Mouse (Mus musculus) limb, embryonic 12.5 days (tissue): ENCODE data around the gene Slc35g2. TPM values are rescaled to one million over a fixed set of nuclear protein-coding genes. Genes with fewer than 3 reads are reported as not detected.

ENCODE experiments used
- ATAC-seq: fragments of 200-750 bp; cut with Nextera tagmentation; 2 replicates; pipeline ENCODE4 v1.8.0; 2017; ENCODE audit warnings: low read depth, moderate TSS enrichment; ENCODE audit not compliant: insufficient number of reproducible peaks, insufficient read depth, low FRiP score, low TSS enrichment
- H3K27ac ChIP-seq: fragments of 300-500 bp; sonication (generic); 2 replicates; pipeline ENCODE4 v1.5.1; 2016; ENCODE audit warnings: mild to moderate bottlenecking, moderate library complexity
- H3K27me3 ChIP-seq: fragments of 300-500 bp; sonication (generic); 2 replicates; pipeline ENCODE4 v1.6.1; 2016; ENCODE audit warnings: mild to moderate bottlenecking, moderate library complexity
- H3K36me3 ChIP-seq: fragments of 300-500 bp; sonication (generic); 2 replicates; pipeline ENCODE4 v1.6.1; 2016; ENCODE audit warnings: mild to moderate bottlenecking, moderate library complexity
- H3K4me1 ChIP-seq: fragments of 300-500 bp; sonication (generic); replicated peaks from 2 replicates; pipeline ENCODE4 v1.6.1; 2016
- H3K4me2 ChIP-seq: fragments of 300-500 bp; sonication (generic); 2 replicates; pipeline ENCODE4 v1.6.1; 2016; ENCODE audit warnings: mild to moderate bottlenecking, moderate library complexity
- H3K4me3 ChIP-seq: fragments of 300-500 bp; sonication (generic); replicated peaks from 2 replicates; pipeline ENCODE4 v1.5.1; 2016; ENCODE audit warnings: mild to moderate bottlenecking
- H3K9ac ChIP-seq: fragments of 300-500 bp; sonication (generic); replicated peaks from 2 replicates; pipeline ENCODE4 v1.6.1; 2016; ENCODE audit warnings: mild to moderate bottlenecking, moderate library complexity
- H3K9me3 ChIP-seq: fragments of 300-500 bp; sonication (generic); 2 replicates; pipeline ENCODE4 v1.6.1; 2016; ENCODE audit warnings: mild to moderate bottlenecking, moderate library complexity
- WGBS: fragments of 180-500 bp; shearing (Covaris S2); methylation state at CpG from one replicate; pipeline ENCODE4 v1.1.7; 2016; 5-methylcytosine and 5-hydroxymethylcytosine counted together
- polyA plus RNA-seq: library from polyadenylated mRNA; unstranded; fragments of >200 nt; fragmentation: Nextera tagmentation; extraction: Ambion mirVana; gene quantifications from 2 replicates; pipeline ENCODE4 v1.2.1, GENCODE M21; 2016

Gene Slc35g2
- polyA plus RNA-seq, 1 experiment from 2014 or later: 2.9 TPM

DNA sequence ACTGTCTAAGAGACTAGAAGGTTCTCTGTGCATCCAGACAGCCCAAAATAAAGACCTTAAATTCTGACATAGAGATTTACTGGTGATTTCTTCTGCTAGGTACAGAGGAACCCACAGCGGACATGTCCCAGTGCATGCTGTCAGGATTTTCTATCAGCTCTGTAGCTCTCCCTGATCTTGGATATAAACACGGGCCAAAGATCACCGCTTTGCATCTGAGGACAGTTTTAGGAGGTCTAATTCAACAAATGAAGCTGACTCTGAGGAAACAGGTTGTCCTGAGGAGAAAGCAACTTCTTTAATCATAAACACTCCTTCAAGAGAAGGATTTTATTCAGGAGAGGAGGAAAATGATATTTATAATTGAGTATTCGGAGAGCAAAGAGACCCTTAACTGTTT, 13.1 kb upstream of the Slc35g2 start:
- no peak for ATAC-seq
- Histone ChIP-seq H3K4me2 (no peak overlapping the region), H3K36me3 (no peaks in the 10 kb centered on the region), H3K9ac (no peak overlapping the region), H3K4me1 (peaks cover 14% of the 10 kb centered on the region), H3K27ac (no peak overlapping the region), H3K27me3 (no peaks in the 10 kb centered on the region), H3K9me3 (no peaks in the 10 kb centered on the region), H3K4me3 (no peak overlapping the region)
- WGBS: 89% methylated on average over 4 of the region's 4 CpGs

DNA sequence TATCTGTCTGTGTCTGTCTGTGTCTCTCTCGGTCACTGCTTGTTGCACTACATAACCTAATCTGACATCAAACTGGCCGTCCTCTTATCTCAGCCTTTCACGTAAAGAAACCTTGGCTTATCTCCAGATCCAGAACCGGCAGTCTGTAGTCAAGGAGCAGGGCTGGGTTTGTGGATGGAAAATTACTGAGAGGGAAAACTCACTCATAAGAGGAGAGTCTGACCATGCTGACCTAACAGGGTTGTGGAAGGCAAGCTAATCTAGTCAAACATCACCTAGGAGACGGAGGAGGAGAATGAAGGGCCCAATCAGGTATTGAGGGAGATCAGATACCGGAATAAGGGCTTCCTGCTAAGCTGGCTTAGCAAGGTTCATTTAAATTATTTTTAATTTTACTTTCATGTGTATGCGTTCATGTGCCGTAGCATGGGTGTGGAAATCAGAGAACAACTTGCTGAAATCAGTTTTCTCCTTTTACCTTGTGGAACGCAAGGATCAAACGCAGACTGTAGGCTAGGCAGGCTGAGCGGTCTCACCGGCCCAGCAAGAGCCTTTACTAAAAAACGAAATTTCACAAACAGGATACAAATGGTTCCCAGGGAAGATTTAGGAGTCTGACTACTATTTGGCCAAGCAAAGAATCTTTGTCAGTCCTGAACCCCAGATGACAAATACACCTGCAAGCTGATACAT, 12.1 kb upstream of the Slc35g2 start:
- no peak for ATAC-seq
- Histone ChIP-seq H3K4me1 (peaks cover 14% of the 10 kb centered on the region), H3K36me3 (no peaks in the 10 kb centered on the region), H3K4me2 (no peak overlapping the region), H3K4me3 (no peak overlapping the region), H3K9me3 (no peaks in the 10 kb centered on the region), H3K9ac (no peak overlapping the region), H3K27me3 (no peaks in the 10 kb centered on the region), H3K27ac (no peak overlapping the region)
- WGBS: 77% methylated on average over 13 of the region's 13 CpGs

DNA sequence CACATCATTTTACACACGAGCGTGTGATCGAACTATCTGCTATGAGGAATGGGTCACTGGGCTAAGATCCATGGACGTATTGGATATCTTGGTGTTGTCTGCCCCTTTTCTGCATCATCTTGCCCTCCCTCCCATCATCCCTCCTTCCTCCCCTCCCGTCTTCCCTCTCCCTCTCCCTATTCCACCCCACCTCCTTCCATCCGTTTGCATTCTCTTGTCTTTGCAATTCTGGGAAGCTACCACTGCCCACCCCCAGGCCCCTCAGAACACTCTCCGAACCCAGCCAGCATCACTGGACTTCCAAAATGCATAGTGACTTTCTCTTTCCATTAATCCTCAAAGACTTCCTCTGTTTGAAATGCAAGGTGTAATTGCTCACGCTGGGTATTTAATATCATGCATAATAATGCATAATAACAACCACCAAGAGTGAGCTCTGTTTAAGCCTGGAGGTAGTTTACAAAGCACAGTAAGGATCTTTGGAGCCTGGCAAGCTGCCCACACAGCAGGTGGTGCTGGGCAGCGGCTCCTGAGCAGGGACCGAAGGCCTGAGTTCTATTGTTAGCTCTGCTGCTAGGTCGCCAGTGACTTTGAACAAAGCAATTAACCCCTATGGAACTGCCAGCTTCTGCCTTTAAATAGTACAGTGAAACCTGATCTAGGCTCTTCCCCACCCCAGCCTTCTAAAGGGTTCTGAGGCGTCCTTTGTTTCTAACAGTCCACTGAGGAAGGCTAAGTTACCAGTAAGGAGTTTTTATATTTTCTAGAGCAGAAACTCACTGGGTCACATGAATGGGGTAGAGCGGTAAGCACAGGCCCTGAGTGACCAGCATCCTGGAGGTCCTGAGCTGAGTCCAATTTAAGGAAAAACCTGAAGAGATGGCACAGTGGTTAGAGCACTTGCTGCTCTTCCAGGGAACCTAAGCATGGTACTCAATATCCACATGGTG, 10.9 kb upstream of the Slc35g2 start:
- Histone ChIP-seq H3K27me3 (no peaks in the 10 kb centered on the region), H3K9me3 (no peaks in the 10 kb centered on the region), H3K4me2 (no peak overlapping the region), H3K27ac (peak overlapping the region; percentile 50; the same call in 1 of the 2 replicates), H3K4me1 (peaks cover 14% of the 10 kb centered on the region), H3K4me3 (no peak overlapping the region), H3K9ac (no peak overlapping the region), H3K36me3 (no peaks in the 10 kb centered on the region)
- peak; percentile 70; the same call in 1 of the 2 replicates for ATAC-seq
- WGBS: 38% methylated on average over 13 of the region's 13 CpGs

DNA sequence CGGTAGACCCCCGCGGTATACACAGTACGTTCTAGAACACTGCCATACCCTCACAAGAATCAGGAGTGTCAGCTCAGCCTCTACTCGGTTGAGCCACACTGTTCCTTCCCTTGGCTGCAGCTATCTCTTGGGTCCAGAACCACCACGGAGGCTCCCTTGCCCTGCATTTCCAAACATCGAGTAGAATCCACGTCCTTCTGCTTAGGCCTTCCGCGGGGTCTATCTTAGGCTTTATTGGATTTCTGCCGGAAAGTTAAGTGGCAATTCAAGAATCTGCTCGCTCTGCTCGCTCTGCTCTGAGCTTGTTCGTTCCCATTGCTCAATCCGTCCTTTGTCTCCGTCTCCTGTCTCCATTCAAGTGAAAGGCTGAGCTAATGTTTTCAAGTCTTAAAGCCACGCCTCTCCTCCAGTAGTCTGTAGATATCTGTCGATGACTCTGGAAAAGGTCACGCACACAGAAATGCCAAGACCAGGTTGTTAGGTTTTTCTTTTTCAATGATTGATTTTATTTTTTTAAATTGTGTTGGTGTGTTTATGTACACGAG, 9.4 kb upstream of the Slc35g2 start:
- no peaks in the 10 kb centered on the region for H3K9me3 ChIP-seq
- H3K27ac ChIP-seq: no peak overlapping the region
- WGBS: 79% methylated on average over 20 of the region's 20 CpGs
- ATAC-seq: no peak
- H3K4me1 ChIP-seq: peaks cover 14% of the 10 kb centered on the region
- no peaks in the 10 kb centered on the region for H3K36me3 ChIP-seq
- no peaks in the 10 kb centered on the region for H3K27me3 ChIP-seq
- H3K9ac ChIP-seq: no peak overlapping the region
- H3K4me3 ChIP-seq: no peak overlapping the region
- H3K4me2 ChIP-seq: no peak overlapping the region

DNA sequence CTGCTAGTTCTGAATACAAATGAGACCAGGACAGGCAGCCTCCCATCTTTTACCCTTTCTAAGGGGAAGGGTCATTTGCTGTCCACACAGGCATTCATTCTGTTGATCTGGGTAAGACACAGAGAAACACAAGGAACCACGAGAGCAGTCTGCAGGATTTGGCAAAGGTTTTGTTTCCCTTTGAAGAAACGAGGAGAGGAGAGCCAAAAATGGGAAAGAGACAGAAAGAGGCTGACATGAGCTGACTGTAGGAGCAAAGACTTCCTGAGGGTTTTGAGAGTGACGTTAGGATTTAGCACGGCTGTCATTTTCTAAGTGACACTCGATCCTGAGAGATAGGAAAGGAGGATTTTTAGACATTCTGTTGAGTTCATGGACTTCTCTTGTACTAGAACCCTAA, 3.1 kb upstream of the Slc35g2 start:
- Histone ChIP-seq H3K27me3 (peaks cover 32% of the 10 kb centered on the region), H3K27ac (no peak overlapping the region), H3K36me3 (no peaks in the 10 kb centered on the region), H3K4me1 (peaks cover 9% of the 10 kb centered on the region; the same call in 1 of the 2 replicates), H3K9me3 (no peaks in the 10 kb centered on the region), H3K4me2 (no peak overlapping the region), H3K4me3 (no peak overlapping the region), H3K9ac (no peak overlapping the region)
- no peak for ATAC-seq
- WGBS: 65% methylated on average over 5 of the region's 5 CpGs

DNA sequence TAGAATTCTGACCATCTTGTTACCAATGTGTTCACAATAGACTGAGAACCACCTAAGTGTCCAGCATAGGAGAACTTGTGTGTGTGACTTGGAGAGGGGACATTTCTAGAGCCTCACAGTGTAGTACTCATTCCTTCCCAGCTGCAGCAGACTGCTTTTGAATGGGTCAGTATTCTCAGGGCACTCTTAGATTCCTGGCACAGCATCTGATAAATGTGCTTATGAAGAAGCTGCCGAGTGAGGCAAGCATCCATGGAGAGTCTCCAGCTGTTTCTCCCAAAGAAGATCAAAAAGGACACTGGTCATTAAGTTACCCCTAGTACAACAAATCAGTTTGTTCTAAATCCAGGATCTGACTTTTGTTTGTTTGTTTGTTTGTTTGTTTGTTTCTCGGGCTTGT, 2.4 kb upstream of the Slc35g2 start:
- ATAC-seq: no peak
- no peak overlapping the region for H3K27ac ChIP-seq
- no peak overlapping the region for H3K4me2 ChIP-seq
- H3K27me3 ChIP-seq: peaks cover 37% of the 10 kb centered on the region
- H3K4me3 ChIP-seq: no peak overlapping the region
- WGBS: 73% methylated on average over 2 of the region's 2 CpGs
- H3K9ac ChIP-seq: no peak overlapping the region
- H3K9me3 ChIP-seq: no peaks in the 10 kb centered on the region
- no peaks in the 10 kb centered on the region for H3K36me3 ChIP-seq
- peaks cover 9% of the 10 kb centered on the region; the same call in 1 of the 2 replicates for H3K4me1 ChIP-seq

DNA sequence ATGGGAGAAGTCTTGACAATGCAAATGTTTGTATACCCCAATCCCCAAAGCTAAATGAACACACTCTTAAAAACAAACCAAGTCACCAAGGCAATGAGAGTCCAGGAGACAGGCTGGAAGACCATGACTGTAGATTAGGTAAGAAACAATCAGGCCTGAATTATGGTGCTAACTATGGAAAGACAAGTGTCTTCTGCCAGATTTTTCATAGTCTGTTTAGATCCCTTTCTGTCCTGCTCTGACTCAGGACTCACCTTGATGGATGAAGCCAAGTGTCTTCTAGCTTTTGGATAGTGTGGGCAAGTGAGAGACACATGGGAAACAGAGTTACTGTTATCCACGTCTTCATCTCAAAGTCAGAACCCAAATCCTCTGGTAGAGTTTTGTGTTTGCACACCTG, 621 bp upstream of the Slc35g2 start:
- Histone ChIP-seq H3K4me2 (peak overlapping the region; percentile 87), H3K9me3 (no peaks in the 10 kb centered on the region), H3K9ac (no peak overlapping the region), H3K27me3 (peaks cover 40% of the 10 kb centered on the region), H3K4me3 (peak overlapping the region; percentile 64), H3K27ac (no peak overlapping the region), H3K36me3 (no peaks in the 10 kb centered on the region), H3K4me1 (peaks cover 9% of the 10 kb centered on the region; the same call in 1 of the 2 replicates)
- 96% methylated on average over 1 of the region's 1 CpGs for WGBS
- ATAC-seq: no peak

DNA sequence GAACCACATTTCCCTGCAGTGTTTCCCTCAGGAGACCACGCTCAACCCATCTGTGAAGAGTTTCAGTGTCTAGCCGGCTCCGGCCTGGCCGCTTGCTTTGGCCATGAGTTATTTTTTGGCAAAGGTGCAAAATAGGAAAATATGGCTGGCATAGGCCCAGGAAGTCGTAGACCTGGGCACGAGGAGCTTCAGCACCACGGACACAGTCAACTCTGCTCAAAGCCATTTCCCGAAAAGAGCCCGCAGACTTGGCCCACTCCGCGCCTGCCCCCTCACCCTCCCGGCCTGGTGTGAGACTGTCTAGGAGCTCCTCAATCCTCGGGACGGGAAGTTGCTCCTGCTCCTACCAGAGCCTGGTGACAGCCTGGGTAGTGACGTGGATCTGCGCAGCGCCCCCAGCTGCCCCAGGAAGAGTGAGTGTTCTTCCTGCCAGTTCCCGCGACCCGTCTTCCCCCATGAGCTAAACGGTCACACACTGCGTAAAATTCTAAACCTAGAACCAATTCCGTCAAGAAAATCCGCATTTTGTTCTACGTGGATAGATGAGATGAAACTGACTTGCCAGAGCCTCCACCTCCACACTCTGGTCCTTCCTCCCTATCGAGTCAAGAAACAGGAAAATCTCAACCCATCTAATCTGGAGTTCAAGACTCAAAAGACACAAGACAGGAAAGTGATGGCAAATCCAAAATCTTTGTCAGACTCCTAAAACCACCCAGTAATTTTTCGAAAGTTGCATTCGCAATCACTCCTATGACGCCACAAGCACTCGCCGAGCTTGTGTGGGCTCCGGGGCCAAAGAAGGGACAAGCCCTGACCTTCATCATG, 878 bp downstream of the Slc35g2 start:
- no peak for ATAC-seq
- Histone ChIP-seq H3K9ac (peak overlapping the region; percentile 66), H3K9me3 (no peaks in the 10 kb centered on the region), H3K4me1 (peaks cover 9% of the 10 kb centered on the region; the same call in 1 of the 2 replicates), H3K4me3 (peak overlapping the region; percentile 64), H3K4me2 (peak overlapping the region; percentile 87), H3K27ac (no peak overlapping the region), H3K36me3 (no peaks in the 10 kb centered on the region), H3K27me3 (peaks cover 45% of the 10 kb centered on the region)
- 10% methylated on average over 32 of the region's 32 CpGs for WGBS

DNA sequence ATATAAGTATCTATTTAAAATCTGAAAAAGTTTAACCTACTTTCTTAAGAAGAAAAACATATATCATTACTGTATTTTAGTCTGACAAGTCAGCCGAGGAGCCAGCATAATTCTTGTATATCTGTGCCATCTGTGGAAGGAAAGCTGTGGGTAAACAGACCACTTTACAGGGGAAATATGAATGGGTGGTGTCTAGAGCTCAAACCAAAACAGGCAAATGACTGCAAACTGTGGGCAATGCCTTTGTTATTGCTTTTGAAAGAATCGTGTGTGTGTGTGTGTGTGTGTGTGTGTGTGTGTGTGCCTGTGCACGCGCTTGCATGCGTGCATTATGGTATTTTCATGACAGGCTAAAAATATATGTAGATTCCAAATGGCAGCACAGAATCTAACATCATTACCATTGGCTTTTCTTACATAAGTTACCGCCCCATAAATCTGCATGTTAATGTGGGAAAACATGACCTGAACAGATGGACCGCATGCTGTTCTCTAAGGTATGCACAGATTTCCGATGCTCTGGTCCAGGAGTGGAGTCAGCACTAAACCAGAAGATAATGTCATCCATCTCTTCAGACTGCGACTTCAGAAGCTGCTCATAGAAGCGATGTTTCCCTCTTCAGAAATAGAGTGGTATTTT, 10.5 kb downstream of the Slc35g2 start:
- WGBS: 89% methylated on average over 10 of the region's 10 CpGs
- H3K27me3 ChIP-seq: peaks cover 8% of the 10 kb centered on the region; the same call in 1 of the 2 replicates
- no peak overlapping the region for H3K9ac ChIP-seq
- peaks cover 4% of the 10 kb centered on the region for H3K4me1 ChIP-seq
- H3K4me3 ChIP-seq: no peak overlapping the region
- H3K27ac ChIP-seq: no peak overlapping the region
- H3K36me3 ChIP-seq: no peaks in the 10 kb centered on the region
- no peaks in the 10 kb centered on the region for H3K9me3 ChIP-seq
- ATAC-seq: no peak
- no peak overlapping the region for H3K4me2 ChIP-seq

DNA sequence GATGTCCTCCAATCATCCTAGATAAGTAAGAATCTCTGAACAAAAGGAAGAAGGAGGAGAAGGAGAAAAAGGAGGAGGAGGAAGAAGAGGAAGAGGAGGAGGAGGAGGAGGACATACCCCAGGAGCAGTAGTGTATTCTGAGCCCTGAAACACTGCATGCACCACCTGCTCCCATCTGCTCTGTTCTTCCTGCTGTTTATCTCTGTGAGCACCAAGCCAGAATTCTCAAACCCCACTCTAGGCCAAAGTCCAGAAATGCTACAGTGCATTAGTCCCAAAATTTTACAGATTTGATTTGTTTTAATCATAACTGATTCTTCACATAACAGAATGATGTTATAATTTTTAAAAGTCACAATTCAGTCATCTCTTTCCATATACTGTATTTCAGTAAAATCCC, 11.9 kb downstream of the Slc35g2 start:
- peaks cover 8% of the 10 kb centered on the region; the same call in 1 of the 2 replicates for H3K27me3 ChIP-seq
- H3K9ac ChIP-seq: no peak overlapping the region
- no peak overlapping the region for H3K27ac ChIP-seq
- no peak overlapping the region for H3K4me3 ChIP-seq
- H3K9me3 ChIP-seq: no peaks in the 10 kb centered on the region
- no peak overlapping the region for H3K4me2 ChIP-seq
- no peaks in the 10 kb centered on the region for H3K36me3 ChIP-seq
- ATAC-seq: no peak
- peaks cover 4% of the 10 kb centered on the region for H3K4me1 ChIP-seq
